Mouse (Mus musculus): ENCODE data around the gene Atp5f1. TPM values are rescaled to one million over a fixed set of nuclear protein-coding genes. Genes with fewer than 3 reads are reported as not detected.

Gene Atp5f1
- total and polyA plus RNA-seq, 3 experiments, result 313 to 344 TPM; not detected in 1

DNA sequence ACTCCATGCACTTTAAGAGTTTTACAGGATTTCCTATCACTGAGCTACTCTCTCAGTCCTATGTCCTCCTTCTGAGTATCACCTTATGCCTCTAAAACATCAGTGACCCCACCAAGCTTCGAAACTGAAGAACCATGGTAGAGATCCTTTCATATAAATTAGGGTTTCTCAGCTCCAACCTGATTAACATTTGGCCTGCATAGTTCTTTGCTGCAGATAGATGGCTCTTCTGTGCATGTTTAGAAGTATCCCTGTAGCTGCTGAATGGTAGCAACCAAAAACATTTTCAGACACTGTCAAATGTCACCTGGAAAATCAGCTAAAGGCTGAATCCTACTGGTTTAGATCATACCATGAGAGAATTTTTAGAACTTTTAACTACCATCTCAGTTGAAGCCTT, 2.7 kb downstream of the Atp5f1 start:
- H3K79me2 ChIP-seq (ENCODE audit: control insufficient read depth, insufficient read depth, low read length, poor library complexity), result peaks cover 49% of the 10 kb centered on the region
- no peak overlapping the region for H3K4me3 ChIP-seq (ENCODE audit: control insufficient read depth in 1 of 2, insufficient read depth in 1 of 2, low read depth in 2 of 2, low read length in 2 of 2)
- no peak overlapping the region; the same call in 1 of the 2 replicates for H3K9ac ChIP-seq (ENCODE audit: control insufficient read depth, low read depth, low read length, poor library complexity, severe bottlenecking)
- no peaks in the 10 kb centered on the region for H3K9me3 ChIP-seq (replicated peaks; ENCODE audit: insufficient read depth, low read length)
- peaks cover 17 to 56% of the 10 kb centered on the region in 2 experiments for H3K36me3 ChIP-seq (ENCODE audit: control insufficient read depth in 1 of 2, insufficient read depth in 2 of 2, low read length in 2 of 2)
- no peaks in the 10 kb centered on the region for H3K27me3 ChIP-seq (ENCODE audit: control insufficient read depth in 1 of 2, insufficient read depth in 2 of 2, low read length in 2 of 2)
- TF ChIP-seq CTCF (IDR thresholded peaks at IDR 0.05 in 2 of 3, conservative IDR thresholded peaks at IDR 0.05 in 1 of 3; ENCODE audit: control insufficient read depth in 1 of 3, insufficient read depth in 1 of 3, low read depth in 2 of 3, low read length in 3 of 3, poor library complexity in 1 of 3, severe bottlenecking in 1 of 3), result peak in 1 of 3 experiments; percentile 23; a peak in 1 of 6 replicates
- no peak for TF ChIP-seq ETS1 (IDR thresholded peaks at IDR 0.05; ENCODE audit: low read depth, low read length)
- DNase-seq (ENCODE audit: low read depth, low spot score), result peak; percentile 29
- peaks cover 3 to 18% of the 10 kb centered on the region in 2 experiments; a peak in 2 of 4 replicates for H3K4me1 ChIP-seq (ENCODE audit: control insufficient read depth in 1 of 2, insufficient read depth in 2 of 2, low read length in 2 of 2)
- no peak overlapping the region for H3K27ac ChIP-seq (ENCODE audit: control insufficient read depth, low read depth, low read length)

DNA sequence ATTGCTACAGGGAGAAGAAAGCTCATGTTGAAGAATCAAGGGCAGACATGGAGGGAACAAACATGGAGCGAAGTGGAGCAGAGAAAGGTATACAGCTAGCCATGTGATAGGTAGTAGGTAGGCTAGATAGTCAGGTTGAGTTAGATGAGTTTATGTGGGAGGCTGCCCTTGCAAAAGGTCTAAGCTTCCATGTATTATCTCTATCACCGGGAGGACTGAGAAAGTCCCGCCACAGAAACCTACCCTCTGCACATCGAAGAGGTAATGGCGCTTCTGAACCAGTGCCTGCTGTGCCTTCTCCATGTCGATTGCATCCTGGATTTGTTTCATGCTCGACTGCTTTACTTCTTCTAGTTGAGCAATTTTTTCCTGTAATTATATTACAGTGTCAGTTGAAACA, 8.6 kb downstream of the Atp5f1 start:
- H3K27ac ChIP-seq (ENCODE audit: control insufficient read depth, low read depth, low read length), result no peak overlapping the region

DNA sequence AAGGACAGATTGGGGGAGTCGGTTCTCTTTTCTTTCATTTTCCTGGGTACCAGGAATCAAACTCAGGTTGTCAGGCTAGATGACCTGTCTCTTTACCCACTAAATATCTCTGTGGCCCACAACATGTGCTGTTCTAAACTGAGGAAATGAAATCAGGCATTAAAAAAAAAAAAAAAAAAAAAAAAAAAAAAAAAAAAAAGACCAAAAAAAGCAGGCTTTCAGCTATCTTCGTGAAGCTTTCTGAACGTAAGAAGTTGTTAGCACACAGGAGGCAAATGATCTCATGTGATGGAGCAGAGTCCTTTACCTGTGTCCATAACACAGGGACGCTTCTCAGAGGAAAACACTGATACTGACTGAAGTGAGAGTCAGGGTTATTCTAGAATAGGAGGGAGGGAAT, 23.8 kb downstream of the Atp5f1 start:
- no peak for TF ChIP-seq JUND (IDR thresholded peaks at IDR 0.05; ENCODE audit: low read depth, low read length)
- peak; percentile 63; the same call in 1 of the 2 replicates for TF ChIP-seq ZNF384 (IDR thresholded peaks at IDR 0.05; ENCODE audit: low read depth, low read length)
- no peak for TF ChIP-seq NRF1 (IDR thresholded peaks at IDR 0.05; ENCODE audit: insufficient read depth, low read depth, low read length, poor library complexity, severe bottlenecking)
- no peak for TF ChIP-seq MAX (IDR thresholded peaks at IDR 0.05; ENCODE audit: low read length)
- TF ChIP-seq MAFK (IDR thresholded peaks at IDR 0.05; ENCODE audit: borderline replicate concordance, low read depth, low read length), result no peak
- DNase-seq (ENCODE audit: low read depth, low spot score), result no peak
- no peak overlapping the region for H3K27ac ChIP-seq (ENCODE audit: control insufficient read depth, low read depth, low read length)

More for the DNA sequence above, 8.6 kb downstream of the Atp5f1 start:
- Histone ChIP-seq H3K9me3 (replicated peaks; ENCODE audit: insufficient read depth, low read length) (no peaks in the 10 kb centered on the region), H3K27me3 (ENCODE audit: control insufficient read depth in 1 of 2, insufficient read depth in 2 of 2, low read length in 2 of 2) (no peaks in the 10 kb centered on the region), H3K79me2 (ENCODE audit: control insufficient read depth, insufficient read depth, low read length, poor library complexity) (peaks cover 12% of the 10 kb centered on the region; the same call in 1 of the 2 replicates), H3K4me3 (ENCODE audit: control insufficient read depth in 1 of 2, insufficient read depth in 1 of 2, low read depth in 2 of 2, low read length in 2 of 2) (no peak overlapping the region), H3K36me3 (ENCODE audit: control insufficient read depth in 1 of 2, insufficient read depth in 2 of 2, low read length in 2 of 2) (peaks cover 26 to 57% of the 10 kb centered on the region in 2 experiments), H3K4me1 (ENCODE audit: control insufficient read depth in 1 of 2, insufficient read depth in 2 of 2, low read length in 2 of 2) (peaks cover 0 to 9% of the 10 kb centered on the region in 2 experiments; a peak in 2 of 4 replicates), H3K9ac (ENCODE audit: control insufficient read depth, low read depth, low read length, poor library complexity, severe bottlenecking) (no peak overlapping the region)
- DNase-seq (ENCODE audit: low read depth, low spot score), result no peak
- TF ChIP-seq JUND (IDR thresholded peaks at IDR 0.05; ENCODE audit: low read depth, low read length), result no peak
- TF ChIP-seq MYB (IDR thresholded peaks at IDR 0.05; ENCODE audit: low read depth, low read length), result no peak
- TF ChIP-seq ELF1 (IDR thresholded peaks at IDR 0.05; ENCODE audit: low read depth, low read length), result no peak
- TF ChIP-seq SMC3 (IDR thresholded peaks at IDR 0.05; ENCODE audit: low read depth, low read length), result no peak
- TF ChIP-seq GABPA (IDR thresholded peaks at IDR 0.05; ENCODE audit: low read depth, low read length), result no peak
- TF ChIP-seq ZNF384 (IDR thresholded peaks at IDR 0.05; ENCODE audit: low read depth, low read length), result no peak
- TF ChIP-seq RAD21 (IDR thresholded peaks at IDR 0.05; ENCODE audit: low read depth, low read length), result no peak
- TF ChIP-seq CHD1 (IDR thresholded peaks at IDR 0.05; ENCODE audit: low read depth, low read length), result no peak

More for the DNA sequence above, 23.8 kb downstream of the Atp5f1 start:
- Histone ChIP-seq H3K9ac (ENCODE audit: control insufficient read depth, low read depth, low read length, poor library complexity, severe bottlenecking) (no peak overlapping the region), H3K9me3 (replicated peaks; ENCODE audit: insufficient read depth, low read length) (no peaks in the 10 kb centered on the region), H3K36me3 (ENCODE audit: control insufficient read depth in 1 of 2, insufficient read depth in 2 of 2, low read length in 2 of 2) (peaks cover 5 to 9% of the 10 kb centered on the region in 2 experiments), H3K4me3 (ENCODE audit: control insufficient read depth in 1 of 2, insufficient read depth in 1 of 2, low read depth in 2 of 2, low read length in 2 of 2) (no peak overlapping the region), H3K79me2 (ENCODE audit: control insufficient read depth, insufficient read depth, low read length, poor library complexity) (peaks cover 3% of the 10 kb centered on the region; the same call in 1 of the 2 replicates), H3K27me3 (ENCODE audit: control insufficient read depth in 1 of 2, insufficient read depth in 2 of 2, low read length in 2 of 2) (no peaks in the 10 kb centered on the region), H3K4me1 (ENCODE audit: control insufficient read depth in 1 of 2, insufficient read depth in 2 of 2, low read length in 2 of 2) (peaks cover 0 to 10% of the 10 kb centered on the region in 2 experiments; a peak in 2 of 4 replicates)

Measured in MEL (cell line).